Mouse (Mus musculus): ENCODE results near the gene Ank3.
"Not testable (repeated sequence)": the region's sequence is repeated elsewhere in the genome, so short reads cannot be mapped to it uniquely, and the experiment has no call there.

The Ank3 gene

GRCm38 (mm10) chr10:69889779-69890178 lies 491.2 kb downstream of the Ank3 start:
- DNase-seq (ENCODE audit: extremely low spot score, low spot score): peak; percentile 41

- DNase-seq (ENCODE audit: extremely low spot score, low spot score): no peak
Measured at GRCm38 (mm10) chr10:69890389-69890985, 491.9 kb downstream of the Ank3 start.

- no peak for DNase-seq (ENCODE audit: extremely low spot score, low spot score)
Measured at GRCm38 (mm10) chr10:69892162-69892561, 493.6 kb downstream of the Ank3 start.

- no peak for DNase-seq (ENCODE audit: extremely low spot score, low spot score)
Measured at GRCm38 (mm10) chr10:69895606-69896005, 497.0 kb downstream of the Ank3 start.

- DNase-seq (ENCODE audit: extremely low spot score, low spot score): no peak
Measured at GRCm38 (mm10) chr10:69897927-69898326, 499.4 kb downstream of the Ank3 start.

- DNase-seq (ENCODE audit: extremely low spot score, low spot score): no peak
Measured at GRCm38 (mm10) chr10:69898821-69899220, 500.2 kb downstream of the Ank3 start.

- no peak for DNase-seq (ENCODE audit: extremely low spot score, low spot score)
Measured at GRCm38 (mm10) chr10:69899788-69900187, 501.2 kb downstream of the Ank3 start.

GRCm38 (mm10) chr10:69902024-69902423 lies 503.5 kb downstream of the Ank3 start:
- DNase-seq (ENCODE audit: extremely low spot score, low spot score): no peak

- DNase-seq (ENCODE audit: extremely low spot score, low spot score): no peak
Measured at GRCm38 (mm10) chr10:69904321-69904720, 505.7 kb downstream of the Ank3 start.

GRCm38 (mm10) chr10:69907795-69908764 lies 509.5 kb downstream of the Ank3 start:
- no peak for DNase-seq (ENCODE audit: extremely low spot score, low spot score)

- DNase-seq (ENCODE audit: extremely low spot score, low spot score): no peak
Measured at GRCm38 (mm10) chr10:69909856-69910255, 511.3 kb downstream of the Ank3 start.

GRCm38 (mm10) chr10:69910304-69910703 lies 511.7 kb downstream of the Ank3 start:
- DNase-seq (ENCODE audit: extremely low spot score, low spot score): not testable (repeated sequence)

- DNase-seq (ENCODE audit: extremely low spot score, low spot score): not testable (repeated sequence)
Measured at GRCm38 (mm10) chr10:69910726-69911125, 512.2 kb downstream of the Ank3 start.

GRCm38 (mm10) chr10:69915566-69915965 lies 517.0 kb downstream of the Ank3 start:
- no peak for DNase-seq (ENCODE audit: extremely low spot score, low spot score)

GRCm38 (mm10) chr10:69916205-69916604 lies 517.6 kb downstream of the Ank3 start:
- no peak for DNase-seq (ENCODE audit: extremely low spot score, low spot score)

GRCm38 (mm10) chr10:69916689-69917435 lies 518.3 kb downstream of the Ank3 start:
- DNase-seq (ENCODE audit: extremely low spot score, low spot score): no peak

GRCm38 (mm10) chr10:69917711-69918110 lies 519.1 kb downstream of the Ank3 start:
- no peak for DNase-seq (ENCODE audit: extremely low spot score, low spot score)

- no peak for DNase-seq (ENCODE audit: extremely low spot score, low spot score)
Measured at GRCm38 (mm10) chr10:69918461-69919151, 520.0 kb downstream of the Ank3 start.

- no peak for DNase-seq (ENCODE audit: extremely low spot score, low spot score)
Measured at GRCm38 (mm10) chr10:69919152-69919492, 520.5 kb downstream of the Ank3 start.

GRCm38 (mm10) chr10:69919746-69920145 lies 521.2 kb downstream of the Ank3 start:
- no peak for DNase-seq (ENCODE audit: extremely low spot score, low spot score)

- no peak for DNase-seq (ENCODE audit: extremely low spot score, low spot score)
Measured at GRCm38 (mm10) chr10:69922076-69922475, 523.5 kb downstream of the Ank3 start.

All from neural tube, embryonic 10.5 days (tissue).